Mouse (Mus musculus) frontal cortex, postnatal 25 days (tissue): ENCODE data around the gene Cdk5.
"Not testable (repeated sequence)": the region's sequence is repeated elsewhere in the genome, so short reads cannot be mapped to it uniquely, and the experiment has no call there.

ENCODE experiments used
- DNase-seq, 2 experiments: peaks; one replicate each; pipeline ENCODE4 v3.0.0; 2022; ENCODE audit warnings: low spot score in 2 of 2

Gene Cdk5

DNA sequence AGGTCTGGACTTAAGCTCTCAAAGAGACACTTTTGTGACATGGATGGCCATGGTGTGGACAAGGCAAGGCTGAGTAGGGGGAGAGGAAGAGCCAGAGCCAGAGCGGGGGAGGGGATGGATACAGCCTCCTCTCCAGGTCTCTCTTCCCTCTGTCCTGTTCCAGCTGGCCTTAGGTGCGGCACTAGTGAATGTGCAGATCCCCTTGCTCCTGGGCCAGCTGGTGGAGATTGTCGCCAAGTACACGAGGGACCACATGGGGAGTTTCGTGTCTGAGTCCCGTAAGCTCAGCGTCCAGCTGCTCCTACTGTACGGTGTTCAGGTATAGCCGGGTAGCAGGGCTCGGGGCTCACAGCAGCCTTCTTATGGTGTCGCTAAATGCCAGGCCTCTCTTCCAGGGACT is 23.0 kb downstream of the Cdk5 start:
- DNase-seq, result no peak

GRCm38 (mm10) chr5:24399686-24400085 is 23.6 kb downstream of the Cdk5 start:
- no peak for DNase-seq

DNA sequence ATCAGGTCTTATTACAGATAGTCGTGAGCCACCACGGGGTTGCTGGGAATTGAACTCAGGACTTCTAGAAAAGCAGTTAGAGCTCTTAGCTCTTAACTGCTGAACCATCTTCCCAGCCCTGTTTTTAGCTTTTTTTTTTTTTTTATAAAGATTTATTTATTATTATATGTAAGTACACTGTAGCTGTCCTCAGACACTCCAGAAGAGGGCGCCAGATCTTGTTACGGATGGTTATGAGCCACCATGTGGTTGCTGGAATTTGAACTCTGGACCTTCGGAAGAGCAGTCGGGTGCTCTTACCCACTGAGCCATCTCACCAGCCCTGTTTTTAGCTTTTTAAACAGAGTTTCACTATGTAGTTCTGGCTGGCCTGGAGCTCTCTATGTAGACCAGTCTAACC is 27.1 kb downstream of the Cdk5 start:
- DNase-seq, result not testable (repeated sequence)

DNA sequence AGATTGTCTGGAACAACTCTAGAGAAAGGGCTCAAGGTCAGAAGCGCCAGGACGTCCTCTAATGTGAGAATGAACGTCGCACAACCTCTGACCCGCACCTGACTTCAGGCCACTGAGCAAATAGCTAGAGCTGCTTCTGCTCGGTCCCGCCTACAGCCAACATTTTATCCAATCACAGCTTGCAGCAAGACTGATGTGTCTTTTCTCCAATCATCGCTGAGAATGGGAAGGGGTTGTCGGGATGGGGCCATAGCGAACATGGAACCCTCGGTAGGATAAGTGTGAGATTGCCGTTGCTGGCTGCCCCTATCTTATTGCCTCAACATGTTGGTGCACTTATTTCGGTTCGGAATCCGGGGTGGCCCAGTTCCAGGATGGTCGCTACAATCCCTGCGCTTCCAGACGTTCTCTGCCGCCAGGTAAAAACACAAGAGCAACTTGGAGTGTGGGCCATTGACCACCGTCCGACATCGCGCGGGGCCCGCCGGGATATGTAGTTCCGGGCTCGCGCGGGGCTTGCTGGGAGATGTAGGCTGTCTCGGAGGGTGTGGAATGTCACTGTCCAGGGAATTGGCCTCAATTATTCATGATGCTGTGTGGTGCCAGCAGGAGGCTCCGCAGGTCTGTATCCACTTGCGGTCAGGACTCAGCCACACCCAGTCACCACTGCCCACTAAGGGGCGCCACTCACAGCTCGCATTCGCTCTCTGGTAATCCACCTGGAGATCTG is 29.0 kb downstream of the Cdk5 start:
- peak; percentile 92 to 93 for DNase-seq

DNA sequence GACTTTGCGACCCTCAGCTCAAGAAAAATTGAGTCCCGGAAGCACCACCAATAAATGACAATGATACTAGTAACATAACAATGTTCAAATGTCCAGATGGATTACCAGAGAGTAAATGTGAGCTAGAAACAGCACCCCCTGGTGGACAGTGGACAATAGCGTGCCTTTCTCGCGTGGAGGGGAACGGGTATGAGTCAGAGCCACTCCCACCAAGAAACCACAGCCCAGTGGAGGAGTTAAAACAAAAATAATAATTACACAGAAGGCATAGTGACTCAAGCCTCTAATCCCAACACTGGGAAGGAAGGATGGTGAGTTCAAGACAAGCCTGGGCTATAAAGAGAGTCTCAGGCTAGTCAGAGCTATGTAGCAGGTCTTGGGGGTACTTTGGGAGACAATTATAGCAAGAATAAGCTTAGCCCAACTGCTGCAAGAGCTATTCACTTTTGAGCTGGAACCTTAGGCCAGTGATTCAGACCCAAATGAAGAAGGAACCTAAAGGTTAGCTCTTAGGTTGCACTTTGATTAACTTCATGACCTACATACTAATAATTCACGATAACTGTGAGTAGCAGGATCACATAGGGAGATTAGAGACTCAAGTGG is 29.8 kb downstream of the Cdk5 start, which contains the start of gene Abcb8:
TSS of gene Abcb8 (plus strand) at position 272 of the 606 bp plus-strand sequence.
- peak; percentile 58 to 86 for DNase-seq

DNA sequence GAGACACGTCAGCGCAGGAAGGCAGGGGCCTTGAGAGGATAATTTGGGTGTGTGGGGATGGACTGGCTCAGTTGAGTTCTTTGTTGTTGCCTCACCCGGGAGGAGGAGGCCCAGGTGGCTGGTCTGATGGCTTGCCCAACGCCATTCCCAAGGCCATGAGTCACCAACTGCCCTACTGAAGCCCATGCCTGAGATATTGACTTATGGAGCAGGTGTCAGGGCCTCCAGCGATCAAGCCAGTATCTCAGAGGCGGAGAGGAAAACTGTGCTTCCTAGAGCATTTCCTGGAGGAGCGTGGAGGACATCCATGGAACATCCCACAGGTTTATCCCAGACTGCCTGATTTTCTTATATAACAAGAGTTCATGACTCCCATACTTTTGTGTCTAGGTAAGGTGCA is 30.6 kb downstream of the Cdk5 start:
- DNase-seq, result no peak

DNA sequence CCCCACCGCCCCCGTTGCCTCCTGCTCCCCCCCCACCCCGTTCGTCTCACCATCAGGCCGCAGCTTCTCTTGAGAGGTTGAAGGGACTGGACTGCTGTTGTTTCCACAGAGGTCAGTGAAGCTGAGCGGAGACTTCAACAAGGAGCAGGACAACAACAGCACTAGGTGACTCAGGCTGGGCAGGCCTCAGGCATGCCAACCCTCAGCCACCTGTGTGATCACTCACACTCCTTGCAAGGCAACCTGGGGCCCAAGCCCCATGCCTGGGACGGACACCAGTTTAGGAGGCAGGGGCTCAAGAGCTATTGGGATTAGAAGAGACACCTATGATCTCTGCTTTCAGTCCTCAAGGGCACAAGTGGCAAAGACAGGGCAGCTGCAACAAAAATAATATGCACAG is 31.5 kb downstream of the Cdk5 start, which contains the start of gene Atg9b:
TSS of gene Atg9b (minus strand) at position 280 of the 400 bp plus-strand sequence.
- DNase-seq, result no peak

- DNase-seq, result no peak
Measured at GRCm38 (mm10) chr5:24389658-24390020, 33.7 kb downstream of the Cdk5 start.

DNA sequence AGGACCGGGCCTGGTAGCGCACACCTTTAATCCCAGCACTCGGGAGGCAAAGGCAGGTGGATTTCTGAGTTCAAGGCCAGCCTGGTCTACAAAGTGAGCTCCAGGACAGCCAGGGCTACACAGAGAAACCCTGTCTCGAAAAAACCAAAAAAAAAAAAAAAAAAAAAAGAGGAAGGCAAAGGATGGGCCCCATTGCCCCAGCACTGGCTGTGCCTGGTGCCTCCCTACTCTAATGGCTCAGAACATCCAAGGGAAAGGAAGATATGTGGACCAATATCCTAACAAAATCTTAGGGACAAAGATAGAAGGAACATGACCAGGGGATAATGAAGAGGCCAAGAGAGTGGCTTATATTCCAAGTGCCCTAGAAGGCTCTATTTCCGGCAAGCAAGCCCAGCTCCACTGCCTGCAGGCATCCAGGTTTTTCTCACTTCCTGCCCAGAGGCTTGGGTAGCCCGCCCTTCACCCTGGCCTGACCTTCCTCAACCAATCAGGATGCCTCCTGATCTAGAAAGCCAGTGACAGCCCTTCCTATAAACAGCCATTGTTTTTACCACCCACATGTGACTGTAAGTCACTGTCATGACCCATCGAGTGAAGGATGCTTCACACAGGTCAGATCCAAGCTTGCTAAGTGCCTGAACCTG is 34.2 kb downstream of the Cdk5 start:
- DNase-seq, result no peak

GRCm38 (mm10) chr5:24388246-24388915 is 34.9 kb downstream of the Cdk5 start:
- no peak for DNase-seq

GRCm38 (mm10) chr5:24387264-24388241 is 35.8 kb downstream of the Cdk5 start:
- peak in 1 of 2 experiments; percentile 47 for DNase-seq

- DNase-seq, result no peak
Measured at GRCm38 (mm10) chr5:24385887-24386550, 37.3 kb downstream of the Cdk5 start.

DNA sequence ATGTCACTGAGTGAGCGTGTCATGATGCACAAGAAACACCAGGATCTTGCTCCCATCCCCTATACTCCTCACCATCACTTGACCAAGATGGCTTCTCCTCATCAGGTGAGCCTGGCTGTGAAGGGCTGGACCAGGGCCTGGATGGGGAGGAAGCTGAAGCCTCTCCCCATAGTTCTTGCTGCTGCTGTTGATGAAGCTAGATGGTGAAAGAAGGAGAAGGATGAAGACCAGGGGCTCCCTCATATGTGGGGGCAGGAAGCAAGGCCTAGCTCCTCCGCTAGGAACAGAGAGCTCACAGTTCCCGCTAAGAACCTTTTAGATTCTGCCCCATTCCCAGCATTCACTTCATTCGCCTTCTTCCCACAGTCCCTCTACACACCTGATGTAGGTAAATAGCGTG is 38.0 kb downstream of the Cdk5 start:
- DNase-seq, result no peak

DNA sequence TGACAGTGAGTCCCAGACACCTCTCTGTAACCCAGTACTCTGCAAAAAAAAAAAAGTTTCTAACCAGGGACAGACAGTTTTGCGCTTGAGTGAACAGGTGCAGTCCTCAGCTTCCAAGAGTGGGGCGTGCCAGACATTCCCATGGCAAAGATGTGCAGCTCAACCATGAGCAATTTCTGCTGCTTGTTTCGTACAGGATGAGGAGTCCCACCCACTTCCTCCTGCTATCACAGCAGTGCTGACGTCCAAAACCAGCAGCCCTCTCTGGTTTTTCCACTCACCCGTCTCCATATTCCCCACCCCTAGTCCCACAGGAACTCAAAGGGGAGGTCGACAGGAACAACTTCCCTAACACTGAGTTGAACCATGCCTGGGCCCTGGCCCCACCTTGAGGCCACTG is 38.9 kb downstream of the Cdk5 start:
- no peak for DNase-seq

- peak; percentile 90 to 92 for DNase-seq
Measured at GRCm38 (mm10) chr5:24383026-24383859, 40.1 kb downstream of the Cdk5 start.

- DNase-seq, result no peak
Measured at GRCm38 (mm10) chr5:24381988-24382387, 41.3 kb downstream of the Cdk5 start.

GRCm38 (mm10) chr5:24381486-24381885 is 41.8 kb downstream of the Cdk5 start:
- no peak for DNase-seq

- DNase-seq, result no peak
Measured at GRCm38 (mm10) chr5:24380499-24380898, 42.8 kb downstream of the Cdk5 start.

- no peak for DNase-seq
Measured at GRCm38 (mm10) chr5:24379501-24379900, 43.8 kb downstream of the Cdk5 start.

GRCm38 (mm10) chr5:24378700-24379099 is 44.6 kb downstream of the Cdk5 start:
- no peak for DNase-seq
